Comparison of ENCODE assay signal across 19 mouse cellular contexts in genomic region chr6:83246750-83247149, GRCm38 (mm10). TPM values are rescaled to one million over a fixed set of nuclear protein-coding genes. Genes with fewer than 3 reads are reported as not detected.
DNase-seq lines count a peak whose midpoint lies in the region; ATAC-seq and TF ChIP-seq lines count a peak whose summit lies in the region.
"Had no signal": no experiment of that assay in that cellular context is flagged by ENCODE, and none has a peak within 500 bp of the region (broad histone marks: within the 10 kb centered on the region; RNA-seq: fewer than 3 reads in every experiment).

No protein-coding gene starts in this region.

- peaks cover 13% of the 10 kb centered on the region for H3K4me1 ChIP-seq in heart, embryonic 10.5 days
- H3K4me1 ChIP-seq in heart, embryonic 12.5 days (replicated peaks) = 0 out of 2 replicates have a peak, but pooled peaks cover 2% of the 10 kb centered on the region
- peaks cover 8% of the 10 kb centered on the region for H3K4me1 ChIP-seq in liver, embryonic 11.5 days (replicated peaks; ENCODE audit: control insufficient read depth, insufficient read depth, low read length)
- peaks cover 22 to 36% of the 10 kb centered on the region in 2 experiments for H3K4me1 ChIP-seq in liver, embryonic 14.5 days (replicated peaks; ENCODE audit: control insufficient read depth in 2 of 2, insufficient read depth in 2 of 2, low read length in 1 of 2)
- H3K4me1 ChIP-seq in stomach, postnatal 0 days (replicated peaks; ENCODE audit: control insufficient read depth, insufficient read depth) = no peaks in the 10 kb centered on the region
- 0 out of 2 replicates have a peak, but pooled peaks cover 7% of the 10 kb centered on the region for H3K4me1 ChIP-seq in kidney, embryonic 14.5 days (ENCODE audit: control insufficient read depth, insufficient read depth, low read length)

- no peak overlapping the region for H3K4me3 ChIP-seq in heart, embryonic 10.5 days
- H3K4me3 ChIP-seq in heart, embryonic 12.5 days = no peak overlapping the region
- H3K4me3 ChIP-seq in liver, embryonic 11.5 days (ENCODE audit: low read depth, low read length) = no peak overlapping the region; the same call in 1 of the 2 replicates
- H3K4me3 ChIP-seq in liver, embryonic 14.5 days (ENCODE audit: insufficient read depth in 1 of 2, low read depth in 2 of 2, low read length in 2 of 2) = peak overlapping the region; percentile 60 to 66
- no peak overlapping the region for H3K4me3 ChIP-seq in stomach, postnatal 0 days (ENCODE audit: low read depth, low read length)
- no peak overlapping the region for H3K4me3 ChIP-seq in kidney, embryonic 14.5 days (ENCODE audit: low read length)
- H3K4me3 ChIP-seq: embryonic facial prominence, embryonic 12.5 days; forebrain, embryonic 13.5 days; gastrocnemius, adult 2 months; heart, embryonic 15.5 days; hindbrain, embryonic 10.5 days had no signal

- ATAC-seq in heart, embryonic 12.5 days (ENCODE audit: insufficient number of reproducible peaks, low FRiP score) = no peak; the same call in 1 of the 2 replicates
- ATAC-seq in liver, embryonic 11.5 days (replicated peaks; ENCODE audit: low FRiP score) = no peak
- peak; percentile 58 for ATAC-seq in liver, embryonic 14.5 days (ENCODE audit: insufficient read depth)
- 0 out of 2 replicates have a peak, but pooled peaks have one; percentile 24 for ATAC-seq in stomach, postnatal 0 days (ENCODE audit: low FRiP score, low TSS enrichment)
- no peak for ATAC-seq in kidney, embryonic 14.5 days (ENCODE audit: low FRiP score, low TSS enrichment)
- ATAC-seq: forebrain, embryonic 13.5 days had no signal

- H3K9me3 ChIP-seq in heart, embryonic 10.5 days = no peaks in the 10 kb centered on the region
- H3K9me3 ChIP-seq in heart, embryonic 12.5 days (replicated peaks) = no peaks in the 10 kb centered on the region
- no peaks in the 10 kb centered on the region for H3K9me3 ChIP-seq in liver, embryonic 11.5 days (ENCODE audit: control insufficient read depth, low read length)
- H3K9me3 ChIP-seq in liver, embryonic 14.5 days (ENCODE audit: control insufficient read depth, low read length) = no peaks in the 10 kb centered on the region
- no peaks in the 10 kb centered on the region for H3K9me3 ChIP-seq in stomach, postnatal 0 days (ENCODE audit: control insufficient read depth, low read length)
- no peaks in the 10 kb centered on the region for H3K9me3 ChIP-seq in kidney, embryonic 14.5 days (ENCODE audit: control insufficient read depth, low read length)
- H3K9me3 ChIP-seq: embryonic facial prominence, embryonic 12.5 days; forebrain, embryonic 13.5 days; heart, embryonic 15.5 days; hindbrain, embryonic 10.5 days had no signal

- WGBS in heart, embryonic 10.5 days = 88% methylated on average over 4 of the region's 4 CpGs
- whole genome bisulfite sequencing in heart, embryonic 12.5 days = 88% methylated on average over 4 of the region's 4 CpGs
- 87% methylated on average over 4 of the region's 4 CpGs for WGBS in liver, embryonic 11.5 days
- 71% methylated on average over 4 of the region's 4 CpGs for WGBS in liver, embryonic 14.5 days (ENCODE audit: insufficient replicate concordance)
- WGBS in stomach, postnatal 0 days = 87% methylated on average over 4 of the region's 4 CpGs
- WGBS in kidney, embryonic 14.5 days = 94% methylated on average over 4 of the region's 4 CpGs

- H3K9ac ChIP-seq in heart, embryonic 12.5 days = no peak overlapping the region
- no peak overlapping the region for H3K9ac ChIP-seq in liver, embryonic 11.5 days (ENCODE audit: low read depth, low read length)
- peak overlapping the region; percentile 68 for H3K9ac ChIP-seq in liver, embryonic 14.5 days (replicated peaks)
- H3K9ac ChIP-seq in stomach, postnatal 0 days (ENCODE audit: low read length) = no peak overlapping the region
- H3K9ac ChIP-seq in kidney, embryonic 14.5 days (ENCODE audit: low read depth, low read length) = no peak overlapping the region
- H3K9ac ChIP-seq: embryonic facial prominence, embryonic 12.5 days; forebrain, embryonic 13.5 days; heart, embryonic 15.5 days; hindbrain, embryonic 14.5 days had no signal

- peak overlapping the region; percentile 16; the same call in 1 of the 2 replicates for H3K27ac ChIP-seq in heart, embryonic 10.5 days
- no peak overlapping the region for H3K27ac ChIP-seq in heart, embryonic 12.5 days (ENCODE audit: poor library complexity, severe bottlenecking)
- peak overlapping the region; percentile 68; the same call in 1 of the 2 replicates for H3K27ac ChIP-seq in liver, embryonic 11.5 days (ENCODE audit: low read depth, low read length)
- peak overlapping the region; percentile 93 for H3K27ac ChIP-seq in liver, embryonic 14.5 days
- no peak overlapping the region for H3K27ac ChIP-seq in stomach, postnatal 0 days (replicated peaks)
- H3K27ac ChIP-seq in kidney, embryonic 14.5 days (ENCODE audit: low read depth, low read length) = no peak overlapping the region
- H3K27ac ChIP-seq: embryonic facial prominence, embryonic 12.5 days; forebrain, embryonic 13.5 days; gastrocnemius, adult 2 months; heart, embryonic 15.5 days; hindbrain, embryonic 10.5 days; hindbrain, embryonic 14.5 days had no signal

- DNase-seq in heart, embryonic 10.5 days (ENCODE audit: low spot score) = no peak
- no peak for DNase-seq in liver, embryonic 11.5 days (ENCODE audit: low spot score)
- DNase-seq in liver, embryonic 14.5 days (ENCODE audit: low read depth in 3 of 3, low spot score in 3 of 3) = no peak
- no peak for DNase-seq in stomach, postnatal 0 days (ENCODE audit: low spot score)
- no peak for DNase-seq in lung, postnatal 25 days (ENCODE audit: low spot score)
- DNase-seq: adrenal gland, postnatal 10 days; cerebellum, adult 11 months; cerebellum, adult 8-10 months; cerebellum, postnatal 14 days; gastrocnemius, adult 2 months; gastrocnemius, postnatal 25 days; heart, postnatal 14 days had no signal

- TF ChIP-seq CTCF in liver, embryonic 14.5 days (IDR thresholded peaks at IDR 0.05; ENCODE audit: low read depth) = no peak
- no peak for TF ChIP-seq CTCF in stomach, postnatal 0 days (IDR thresholded peaks at IDR 0.05; ENCODE audit: low read depth)

- peaks cover 4% of the 10 kb centered on the region for H3K27me3 ChIP-seq in heart, embryonic 10.5 days (ENCODE audit: insufficient read depth, poor library complexity, severe bottlenecking)
- H3K27me3 ChIP-seq in heart, embryonic 12.5 days (replicated peaks) = 0 out of 2 replicates have a peak, but pooled peaks cover 5% of the 10 kb centered on the region
- H3K27me3 ChIP-seq in liver, embryonic 11.5 days (replicated peaks; ENCODE audit: control insufficient read depth, insufficient read depth, low read length) = no peaks in the 10 kb centered on the region
- no peaks in the 10 kb centered on the region; the same call in 1 of the 2 replicates for H3K27me3 ChIP-seq in liver, embryonic 14.5 days (ENCODE audit: control insufficient read depth, insufficient read depth, low read length)
- H3K27me3 ChIP-seq in stomach, postnatal 0 days (ENCODE audit: control insufficient read depth, insufficient read depth, low read length) = no peaks in the 10 kb centered on the region
- no peaks in the 10 kb centered on the region for H3K27me3 ChIP-seq in kidney, embryonic 14.5 days (ENCODE audit: control insufficient read depth, insufficient read depth, low read length)
- H3K27me3 ChIP-seq: heart, embryonic 15.5 days had no signal

- no peak overlapping the region for H3K4me2 ChIP-seq in heart, embryonic 12.5 days
- H3K4me2 ChIP-seq in liver, embryonic 11.5 days = no peak overlapping the region
- peak overlapping the region; percentile 59 for H3K4me2 ChIP-seq in liver, embryonic 14.5 days (ENCODE audit: low read depth)
- H3K4me2 ChIP-seq in stomach, postnatal 0 days (replicated peaks; ENCODE audit: low read depth) = no peak overlapping the region
- H3K4me2 ChIP-seq in kidney, embryonic 14.5 days (replicated peaks; ENCODE audit: low read depth, low read length) = no peak overlapping the region
- H3K4me2 ChIP-seq: embryonic facial prominence, embryonic 12.5 days; forebrain, embryonic 13.5 days; heart, embryonic 15.5 days; hindbrain, embryonic 14.5 days had no signal

- TF ChIP-seq EP300 in liver, embryonic 14.5 days (IDR thresholded peaks at IDR 0.05; ENCODE audit: low read depth) = no peak
- TF ChIP-seq EP300 in stomach, postnatal 0 days (optimal IDR thresholded peaks at IDR 0.05) = no peak

- H3K36me3 ChIP-seq in heart, embryonic 10.5 days = no peaks in the 10 kb centered on the region
- no peaks in the 10 kb centered on the region for H3K36me3 ChIP-seq in heart, embryonic 12.5 days
- H3K36me3 ChIP-seq in liver, embryonic 11.5 days (ENCODE audit: control insufficient read depth, insufficient read depth, low read length) = no peaks in the 10 kb centered on the region
- H3K36me3 ChIP-seq in liver, embryonic 14.5 days (replicated peaks; ENCODE audit: control insufficient read depth, insufficient read depth, low read depth) = no peaks in the 10 kb centered on the region
- no peaks in the 10 kb centered on the region for H3K36me3 ChIP-seq in stomach, postnatal 0 days (ENCODE audit: control insufficient read depth, insufficient read depth, low read length)
- H3K36me3 ChIP-seq in kidney, embryonic 14.5 days (ENCODE audit: control insufficient read depth, insufficient read depth, low read length) = no peaks in the 10 kb centered on the region
- H3K36me3 ChIP-seq: embryonic facial prominence, embryonic 12.5 days; heart, embryonic 15.5 days; hindbrain, embryonic 10.5 days had no signal

RNA-seq across cellular contexts. Expression of gene Slc4a5, which starts 27.1 kb away (rescaled TPM):
- polyA plus RNA-seq in heart, embryonic 10.5 days (2016; fragmentation: Nextera tagmentation; extraction: Ambion mirVana) = 0.57 and 0.68 TPM in 2 replicates
- polyA plus RNA-seq in heart, embryonic 12.5 days (2016; fragmentation: Nextera tagmentation; extraction: Ambion mirVana) = 0.27 and 0.52 TPM in 2 replicates
- polyA plus RNA-seq in liver, embryonic 11.5 days (2014; fragmentation: Nextera tagmentation; extraction: Ambion mirVana) = 0.23 and 0.41 TPM in 2 replicates
- 1.1 and 1.4 TPM in 2 replicates for polyA plus RNA-seq in liver, embryonic 14.5 days (2012; rRNA removed)
- 0.52 and 0.73 TPM in 2 replicates for polyA plus RNA-seq in liver, embryonic 14.5 days (2014; fragmentation: Nextera tagmentation; extraction: Ambion mirVana)
- polyA plus RNA-seq in stomach, postnatal 0 days (2015; fragmentation: Nextera tagmentation; extraction: Ambion mirVana) = 0.08 and 0.18 TPM in 2 replicates
- polyA plus RNA-seq in kidney, embryonic 14.5 days (2014; fragmentation: Nextera tagmentation; extraction: Ambion mirVana) = 0.13 and 0.45 TPM in 2 replicates

Comparison
In these comparisons a context has a peak if more than half of its experiments do, and no peak if none do; other contexts are left out.
1. H3K27ac ChIP-seq: peak in heart, embryonic 10.5 days (single experiment), liver, embryonic 11.5 days (single experiment) and liver, embryonic 14.5 days (single experiment); none in heart, embryonic 12.5 days (single experiment), stomach, postnatal 0 days (single experiment) and kidney, embryonic 14.5 days (single experiment).
2. H3K4me3 ChIP-seq: peak in liver, embryonic 14.5 days (2 of 2); none in heart, embryonic 10.5 days (single experiment), heart, embryonic 12.5 days (single experiment), liver, embryonic 11.5 days (single experiment), stomach, postnatal 0 days (single experiment) and kidney, embryonic 14.5 days (single experiment).
3. ATAC-seq: peak in liver, embryonic 14.5 days (single experiment) and stomach, postnatal 0 days (single experiment); none in heart, embryonic 12.5 days (single experiment), liver, embryonic 11.5 days (single experiment) and kidney, embryonic 14.5 days (single experiment).